Mouse (Mus musculus) myocyte (in vitro differentiated cells): Measurements from ENCODE around the gene P4ha3. TPM values are rescaled to one million over a fixed set of nuclear protein-coding genes. Genes with fewer than 3 reads are reported as not detected.
"Not testable (repeated sequence)": the region's sequence is repeated elsewhere in the genome, so short reads cannot be mapped to it uniquely, and the experiment has no call there.

ENCODE experiments used
- H3K27me3 ChIP-seq: one replicate; pipeline ENCODE4 v1.6.1; 2011; ENCODE audit not compliant: control insufficient read depth, insufficient read depth, insufficient read length
- H3K36me3 ChIP-seq: one replicate; pipeline ENCODE4 v1.6.1; 2011; ENCODE audit not compliant: control insufficient read depth, insufficient read depth
- H3K4me2 ChIP-seq: one replicate; pipeline ENCODE4 v1.6.1; 2011; ENCODE audit warnings: low read depth, control low read depth
- H3K4me3 ChIP-seq: one replicate; pipeline ENCODE4 v1.5.1; 2011; ENCODE audit warnings: mild to moderate bottlenecking, control low read depth, moderate library complexity
- H3K79me2 ChIP-seq: one replicate; pipeline ENCODE4 v1.6.1; 2011; ENCODE audit not compliant: control insufficient read depth, insufficient read depth
- H3ac ChIP-seq: one replicate; pipeline ENCODE4 v1.6.1; 2011; ENCODE audit not compliant: control insufficient read depth, insufficient read length
- CEBPB ChIP-seq: IDR thresholded peaks from 2 replicates; pipeline ENCODE4 v1.6.1; 2011; ENCODE audit warnings: mild to moderate bottlenecking, moderate library complexity; ENCODE audit not compliant: poor library complexity, insufficient read depth, severe bottlenecking
- E2F4 ChIP-seq: IDR thresholded peaks from one replicate; pipeline ENCODE4 v1.6.1; 2011; ENCODE audit warnings: mild to moderate bottlenecking, control low read depth, moderate library complexity; ENCODE audit not compliant: insufficient read depth
- MAX ChIP-seq: IDR thresholded peaks from one replicate; pipeline ENCODE4 v1.6.1; 2011; ENCODE audit warnings: low read depth, mild to moderate bottlenecking, control low read depth
- MYOD1 ChIP-seq, 3 experiments: IDR thresholded peaks; one replicate each; pipeline ENCODE4 v1.6.1; 2011; ENCODE audit warnings: control low read depth in 2 of 3, low read depth in 2 of 3, mild to moderate bottlenecking in 2 of 3, moderate library complexity in 1 of 3; ENCODE audit not compliant: insufficient read length in 2 of 3, control insufficient read depth in 1 of 3
- MYOG ChIP-seq, 3 experiments: IDR thresholded peaks; one replicate each; pipeline ENCODE4 v1.6.1; 2011; ENCODE audit warnings: control low read depth in 2 of 3, low read depth in 2 of 3, mild to moderate bottlenecking in 2 of 3; ENCODE audit not compliant: insufficient read length in 2 of 3, control insufficient read depth in 1 of 3, insufficient read depth in 1 of 3
- POLR2A ChIP-seq: IDR thresholded peaks from one replicate; pipeline ENCODE4 v1.6.1; 2011; ENCODE audit warnings: low read depth, mild to moderate bottlenecking, control low read depth, moderate library complexity; ENCODE audit not compliant: insufficient read length
- POLR2AphosphoS2 ChIP-seq: IDR thresholded peaks from one replicate; pipeline ENCODE4 v1.6.1; 2011; ENCODE audit warnings: low read depth, control low read depth; ENCODE audit not compliant: insufficient read length
- REST ChIP-seq: IDR thresholded peaks from one replicate; pipeline ENCODE4 v1.6.1; 2011; ENCODE audit warnings: mild to moderate bottlenecking, control low read depth, moderate library complexity; ENCODE audit not compliant: insufficient read depth, insufficient read length
- SRF ChIP-seq: IDR thresholded peaks from one replicate; pipeline ENCODE4 v1.6.1; 2011; ENCODE audit warnings: low read depth; ENCODE audit not compliant: control insufficient read depth, insufficient read length
- TCF12 ChIP-seq: IDR thresholded peaks from one replicate; pipeline ENCODE4 v1.6.1; 2011; ENCODE audit warnings: mild to moderate bottlenecking, control low read depth; ENCODE audit not compliant: poor library complexity, insufficient read depth, severe bottlenecking
- TCF3 ChIP-seq: IDR thresholded peaks from one replicate; pipeline ENCODE4 v1.6.1; 2011; ENCODE audit warnings: low read depth, control low read depth; ENCODE audit not compliant: insufficient read length
- USF1 ChIP-seq: IDR thresholded peaks from one replicate; pipeline ENCODE4 v1.6.1; 2011; ENCODE audit warnings: low read depth, mild to moderate bottlenecking, control low read depth, moderate library complexity
- polyA plus RNA-seq: library from polyadenylated mRNA; unstranded; fragments of >200 nt; fragmentation: generic; extraction: Trizol; gene quantifications from one replicate; pipeline ENCODE4 v1.2.1, GENCODE M21; 2012; ENCODE audit warnings: missing spikeins

Gene P4ha3
- polyA plus RNA-seq, 1 experiment = 2.9 TPM

- TF ChIP-seq TCF3 = no peak
- no peak for TF ChIP-seq TCF12
- no peak for TF ChIP-seq POLR2A
- no peak for TF ChIP-seq POLR2AphosphoS2
- TF ChIP-seq USF1 = no peak
- no peak for TF ChIP-seq CEBPB
- TF ChIP-seq MYOD1 (IDR thresholded peaks at IDR 0.05; ENCODE audit: control insufficient read depth in 1 of 3, insufficient read length in 2 of 3, low read depth in 2 of 3) = no peak
- no peak for TF ChIP-seq MYOG (IDR thresholded peaks at IDR 0.05; ENCODE audit: control insufficient read depth in 1 of 3, insufficient read depth in 1 of 3, insufficient read length in 2 of 3, low read depth in 2 of 3)
- TF ChIP-seq E2F4 = no peak
- no peak for TF ChIP-seq SRF
- TF ChIP-seq REST = no peak
- no peak for TF ChIP-seq MAX
- H3ac ChIP-seq = no peak overlapping the region
- no peaks in the 10 kb centered on the region for H3K36me3 ChIP-seq
- H3K79me2 ChIP-seq = no peaks in the 10 kb centered on the region
- H3K4me2 ChIP-seq = no peak overlapping the region
- H3K27me3 ChIP-seq = no peaks in the 10 kb centered on the region
- no peak overlapping the region for H3K4me3 ChIP-seq
Measured at GRCm38 (mm10) chr7:100245176-100245575, 40.1 kb upstream of the P4ha3 start.

GRCm38 (mm10) chr7:100250667-100251066 is 34.7 kb upstream of the P4ha3 start:
- Histone ChIP-seq H3ac (no peak overlapping the region), H3K4me3 (no peak overlapping the region), H3K36me3 (no peaks in the 10 kb centered on the region), H3K4me2 (no peak overlapping the region), H3K27me3 (no peaks in the 10 kb centered on the region), H3K79me2 (no peaks in the 10 kb centered on the region)
- TF ChIP-seq MYOG (IDR thresholded peaks at IDR 0.05; ENCODE audit: control insufficient read depth in 1 of 3, insufficient read depth in 1 of 3, insufficient read length in 2 of 3, low read depth in 2 of 3) (no peak), SRF (no peak), REST (no peak), MAX (no peak), POLR2AphosphoS2 (no peak), E2F4 (no peak), MYOD1 (IDR thresholded peaks at IDR 0.05; ENCODE audit: control insufficient read depth in 1 of 3, insufficient read length in 2 of 3, low read depth in 2 of 3) (no peak), CEBPB (no peak), USF1 (no peak), POLR2A (no peak), TCF3 (no peak), TCF12 (no peak)

GRCm38 (mm10) chr7:100262350-100262749 is 23.0 kb upstream of the P4ha3 start:
- Histone ChIP-seq H3K79me2 (no peaks in the 10 kb centered on the region), H3K27me3 (no peaks in the 10 kb centered on the region), H3K4me2 (no peak overlapping the region), H3ac (no peak overlapping the region), H3K4me3 (no peak overlapping the region), H3K36me3 (no peaks in the 10 kb centered on the region)
- TF ChIP-seq SRF = no peak
- no peak for TF ChIP-seq E2F4
- no peak for TF ChIP-seq MYOG (IDR thresholded peaks at IDR 0.05; ENCODE audit: control insufficient read depth in 1 of 3, insufficient read depth in 1 of 3, insufficient read length in 2 of 3, low read depth in 2 of 3)
- no peak for TF ChIP-seq TCF12

- H3K36me3 ChIP-seq, H3K27me3 ChIP-seq, H3K4me3 ChIP-seq, H3K79me2 ChIP-seq, H3K4me2 ChIP-seq, H3ac ChIP-seq: not testable (repeated sequence)
Measured at GRCm38 (mm10) chr7:100264934-100265333, 20.4 kb upstream of the P4ha3 start.

GRCm38 (mm10) chr7:100272369-100272768 is 13.0 kb upstream of the P4ha3 start:
- no peak overlapping the region for H3K4me3 ChIP-seq
- no peaks in the 10 kb centered on the region for H3K27me3 ChIP-seq
- no peak for TF ChIP-seq USF1
- TF ChIP-seq CEBPB = no peak
- no peak for TF ChIP-seq POLR2A
- TF ChIP-seq MAX = no peak
- TF ChIP-seq TCF12 = no peak
- TF ChIP-seq REST = no peak
- no peak for TF ChIP-seq E2F4
- no peak for TF ChIP-seq TCF3
- TF ChIP-seq MYOD1 (IDR thresholded peaks at IDR 0.05; ENCODE audit: control insufficient read depth in 1 of 3, insufficient read length in 2 of 3, low read depth in 2 of 3) = no peak
- no peak for TF ChIP-seq POLR2AphosphoS2
- TF ChIP-seq SRF = no peak
- no peak for TF ChIP-seq MYOG (IDR thresholded peaks at IDR 0.05; ENCODE audit: control insufficient read depth in 1 of 3, insufficient read depth in 1 of 3, insufficient read length in 2 of 3, low read depth in 2 of 3)
- H3K36me3 ChIP-seq = no peaks in the 10 kb centered on the region
- no peaks in the 10 kb centered on the region for H3K79me2 ChIP-seq
- no peak overlapping the region for H3ac ChIP-seq
- no peak overlapping the region for H3K4me2 ChIP-seq
